Mouse (Mus musculus) G1E-ER4 (cell line): Measurements from ENCODE around the gene Il1rapl1. TPM values are rescaled to one million over a fixed set of nuclear protein-coding genes. Genes with fewer than 3 reads are reported as not detected.

Experiments
- GATA1 ChIP-seq: IDR thresholded peaks from one replicate; pipeline ENCODE4 v1.8.0; 2012; ENCODE audit warnings: low read length, inconsistent platforms
- polyA plus RNA-seq: library from polyadenylated mRNA; stranded (reverse); fragments of >175 nt; gene quantifications from 2 replicates; pipeline ENCODE4 v1.2.3, GENCODE M21; 2012

The Il1rapl1 gene
- polyA plus RNA-seq, 1 experiment = not detected

DNA sequence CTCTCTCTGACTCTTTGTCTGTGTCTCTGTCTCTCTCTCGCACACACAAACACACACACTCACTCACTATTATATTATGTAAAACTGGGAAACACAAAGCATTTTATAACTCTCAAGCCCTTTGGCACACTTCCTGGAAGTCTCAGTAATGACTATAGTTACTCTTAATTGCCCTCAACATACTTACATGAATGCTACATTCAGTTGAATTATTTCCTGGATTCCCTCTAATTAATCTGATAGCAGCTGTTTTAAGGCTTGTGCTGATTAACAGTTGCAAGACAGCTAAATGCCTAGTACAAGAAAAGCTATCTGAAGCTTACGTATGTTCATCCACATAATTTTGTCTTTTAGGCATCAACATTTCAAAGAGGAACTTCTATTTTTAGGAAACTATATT, 261.3 kb downstream of the Il1rapl1 start:
- TF ChIP-seq GATA1 = no peak

DNA sequence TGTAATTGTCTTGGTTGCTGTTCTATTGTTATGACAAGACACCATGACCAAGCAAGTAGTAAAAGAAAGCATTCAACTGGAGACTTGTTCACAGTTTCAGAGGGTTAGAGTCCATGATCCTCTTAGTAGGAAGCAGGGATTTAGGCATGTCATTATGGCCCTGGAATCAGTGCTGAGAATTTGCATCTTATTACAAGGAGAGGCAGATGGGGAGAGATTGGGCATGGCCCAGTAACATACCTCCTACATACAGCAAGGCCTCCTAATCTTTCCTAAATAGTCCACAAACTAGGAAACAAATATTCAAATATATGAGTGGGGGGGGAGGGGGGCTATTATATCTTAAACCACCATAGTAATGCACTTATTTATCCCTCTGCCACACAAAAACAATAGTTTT, 301.6 kb downstream of the Il1rapl1 start:
- TF ChIP-seq GATA1 = no peak

DNA sequence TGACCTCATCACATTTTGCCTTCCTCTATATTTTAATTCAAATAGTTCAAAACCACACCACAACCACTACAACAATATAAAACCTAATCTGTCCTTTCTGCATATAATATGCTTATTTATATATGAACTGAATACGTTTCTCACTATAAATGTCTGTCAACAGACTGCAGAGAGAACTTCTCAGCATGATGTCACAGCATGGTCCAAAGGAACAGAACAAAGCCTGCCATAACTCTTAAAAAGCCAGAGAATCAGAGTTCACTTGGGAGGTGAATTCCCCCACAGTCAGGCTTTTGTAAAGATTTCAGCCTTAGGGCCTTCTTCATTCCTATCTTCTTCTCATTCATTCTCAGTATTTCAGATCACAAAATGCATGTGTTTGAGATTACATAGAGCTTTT, 307.7 kb downstream of the Il1rapl1 start:
- no peak for TF ChIP-seq GATA1

DNA sequence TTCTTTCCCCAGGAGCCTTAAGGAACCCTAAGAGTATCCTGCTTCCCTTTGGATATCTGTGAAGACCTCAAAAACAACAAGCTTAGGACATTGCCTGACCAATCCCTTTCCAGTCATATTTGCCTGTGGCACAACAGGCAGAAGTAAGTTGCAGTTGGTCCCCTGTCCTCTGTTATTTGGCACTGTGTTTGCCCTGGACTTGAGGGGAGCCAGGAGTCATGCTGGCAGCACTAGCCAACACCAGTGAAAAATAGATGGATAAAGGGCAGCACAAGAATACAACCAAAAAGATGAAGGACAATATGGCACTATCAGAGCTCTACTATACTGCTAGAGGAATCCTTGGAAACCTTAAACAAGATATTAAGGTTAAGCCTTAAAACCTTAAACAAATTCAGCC, 322.4 kb downstream of the Il1rapl1 start:
- no peak for TF ChIP-seq GATA1

DNA sequence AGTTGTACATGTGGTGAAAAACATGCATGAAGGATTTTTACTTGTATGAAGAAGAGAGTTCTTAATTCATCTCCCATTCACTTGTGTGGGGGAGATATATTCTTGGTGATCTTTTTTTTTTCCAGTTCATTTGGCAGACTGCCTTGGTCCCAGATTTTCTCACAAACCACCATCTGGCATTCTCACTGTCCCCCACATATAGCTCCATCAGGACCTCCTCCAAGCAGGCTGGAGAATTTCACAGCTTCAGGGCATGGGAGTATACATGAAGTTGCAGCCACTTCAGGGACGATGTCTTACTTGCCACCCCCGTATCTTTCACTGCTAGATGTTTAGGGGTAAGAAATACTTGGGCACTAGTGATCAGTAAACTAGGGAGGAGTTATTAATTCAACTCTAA, 404.9 kb downstream of the Il1rapl1 start:
- TF ChIP-seq GATA1 = no peak

DNA sequence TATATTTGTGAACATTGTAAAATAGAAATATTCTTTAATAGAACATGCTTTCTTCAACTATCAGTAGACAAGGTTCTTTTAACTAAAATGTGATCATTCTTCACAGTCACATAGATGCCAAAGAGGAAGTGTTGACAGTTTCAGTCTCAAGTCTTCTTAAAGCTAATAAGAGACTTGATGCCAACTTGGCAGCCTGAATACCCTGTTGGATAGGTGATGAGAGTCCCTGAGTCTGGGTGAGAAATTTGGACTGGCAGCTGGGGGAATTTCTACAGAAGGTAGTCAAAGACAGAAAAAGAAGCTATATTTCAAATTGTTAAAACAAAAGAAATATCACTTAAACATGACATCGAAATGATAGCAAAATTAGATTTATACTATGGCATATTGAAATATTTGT, 451.6 kb downstream of the Il1rapl1 start:
- TF ChIP-seq GATA1 = no peak

DNA sequence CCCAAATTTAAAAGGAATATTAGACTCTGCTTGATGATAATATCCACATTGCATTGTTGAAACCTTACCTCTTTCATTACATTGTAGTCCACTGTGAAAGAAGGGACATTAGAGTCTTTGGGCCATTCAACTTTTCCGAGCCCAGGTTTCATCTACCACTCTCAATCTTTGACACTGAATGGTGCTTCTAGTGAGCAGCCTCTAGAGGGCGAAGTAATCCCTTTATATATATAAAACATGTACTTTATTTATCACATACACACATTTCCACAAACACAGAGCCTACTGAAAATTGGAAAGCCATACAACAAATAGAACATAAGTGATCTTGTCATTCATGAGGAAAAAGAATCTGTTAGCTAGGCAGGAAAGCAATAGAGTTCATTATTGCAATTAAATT, 459.8 kb downstream of the Il1rapl1 start:
- TF ChIP-seq GATA1 = no peak

DNA sequence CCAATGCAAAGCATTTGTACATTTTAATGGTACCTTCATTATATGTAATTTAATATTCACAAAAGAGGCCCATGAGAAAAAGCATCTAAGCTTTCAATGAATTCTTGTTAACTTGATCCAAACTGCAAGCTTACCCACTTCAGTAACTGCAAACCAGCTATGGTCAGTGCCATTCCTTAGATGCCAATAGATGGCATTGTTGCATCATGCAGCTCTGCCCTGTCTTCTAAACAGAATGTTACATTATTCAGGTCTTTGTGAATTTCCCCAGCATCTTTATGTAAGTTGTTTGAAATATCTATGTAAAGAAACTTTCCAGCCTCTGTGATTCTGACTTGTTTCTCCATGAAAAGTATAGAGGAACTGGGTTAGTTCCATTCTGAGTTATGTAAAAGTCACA, 514.5 kb downstream of the Il1rapl1 start:
- TF ChIP-seq GATA1 = no peak

DNA sequence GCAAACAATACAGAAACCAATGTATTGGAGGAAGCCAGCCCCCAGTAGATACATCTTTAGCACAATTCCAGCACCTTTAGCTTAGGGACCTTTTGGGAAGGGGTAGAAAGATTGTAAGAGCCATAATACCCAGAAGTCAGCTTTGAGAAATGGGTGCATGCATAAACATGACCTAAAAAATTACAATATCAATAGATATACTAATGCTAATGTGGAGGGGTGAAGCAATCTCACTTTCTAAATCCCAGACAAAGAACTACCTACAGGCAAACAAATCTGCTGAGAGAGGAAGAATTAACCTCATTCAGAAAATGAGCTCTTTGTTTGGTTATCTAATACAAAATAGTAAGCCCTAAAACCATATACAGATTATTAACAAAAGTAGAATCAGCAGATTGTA, 607.4 kb downstream of the Il1rapl1 start:
- no peak for TF ChIP-seq GATA1

DNA sequence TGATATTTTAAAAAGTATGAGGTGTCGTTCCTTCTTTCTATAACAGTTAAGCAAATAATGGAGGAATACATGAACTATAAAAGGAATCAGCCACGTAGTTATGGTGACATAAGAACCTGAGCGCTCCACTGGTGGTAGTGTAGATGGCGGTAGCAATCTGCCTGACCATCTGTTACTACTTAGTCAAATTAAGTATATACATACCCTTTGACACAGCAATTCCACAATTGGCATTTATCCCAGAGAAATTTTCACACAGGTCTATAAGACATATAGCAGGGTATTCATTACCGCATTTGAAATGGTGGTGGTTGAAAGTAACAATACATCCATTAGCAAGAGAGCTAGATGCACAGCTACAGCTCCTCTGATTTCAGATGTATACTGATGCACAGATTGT, 612.8 kb downstream of the Il1rapl1 start:
- no peak for TF ChIP-seq GATA1

DNA sequence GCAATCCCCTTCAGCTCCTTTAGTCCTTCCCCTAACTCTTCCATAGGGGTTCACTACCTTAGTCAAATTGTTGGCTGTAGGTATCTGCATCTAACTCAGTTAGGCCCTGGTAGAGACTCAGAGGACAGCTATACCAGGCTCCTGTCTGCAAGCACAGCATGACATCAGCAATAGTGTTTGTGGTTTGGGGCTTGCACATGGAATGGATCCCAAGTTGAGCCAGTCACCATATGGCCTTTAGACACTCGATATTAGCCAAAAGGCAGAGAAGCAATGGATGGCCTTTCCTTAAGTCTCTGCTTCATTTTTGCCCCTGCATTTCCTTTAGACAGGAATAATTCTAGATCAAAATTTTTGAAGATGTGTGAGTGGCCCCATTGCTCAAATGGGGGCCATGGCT, 632.0 kb downstream of the Il1rapl1 start:
- TF ChIP-seq GATA1 = no peak

DNA sequence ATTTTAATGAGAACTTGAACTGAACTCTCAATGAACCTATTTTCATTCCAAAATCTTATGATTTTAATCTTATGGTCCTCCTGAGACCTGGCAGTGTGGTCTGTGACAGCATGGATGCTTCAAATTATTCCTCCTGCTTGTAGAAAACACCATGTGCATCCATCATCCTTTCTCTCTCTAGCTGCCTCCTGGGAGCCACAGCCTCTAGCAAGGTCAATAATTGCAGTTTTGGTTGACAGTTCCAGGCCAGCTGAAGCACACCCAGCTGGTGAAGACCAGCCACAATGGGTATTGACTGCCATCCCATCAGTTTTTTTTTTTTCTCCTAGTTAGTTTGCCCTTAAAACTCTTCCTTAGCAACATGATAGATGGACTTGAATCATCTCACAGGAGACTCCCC, 890.2 kb downstream of the Il1rapl1 start:
- no peak for TF ChIP-seq GATA1

DNA sequence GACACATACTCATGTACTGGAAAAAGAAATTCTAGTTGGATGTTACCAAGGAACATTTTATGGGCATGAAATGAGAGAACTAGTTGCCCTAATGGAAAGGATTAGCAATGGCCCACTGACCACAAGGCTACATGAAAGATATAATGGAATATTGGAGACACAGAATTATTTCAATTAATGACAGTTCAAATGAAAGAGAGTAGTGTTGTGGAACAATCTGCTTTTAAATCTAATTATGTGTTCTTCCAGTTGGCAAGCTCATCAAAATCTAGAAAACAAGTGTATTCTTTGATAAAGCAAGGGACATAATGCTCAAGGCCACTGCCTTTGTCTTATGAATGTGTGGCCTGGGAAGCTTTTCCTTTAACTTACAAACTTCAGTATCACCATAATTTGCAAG, 1113.1 kb downstream of the Il1rapl1 start:
- TF ChIP-seq GATA1 = no peak

DNA sequence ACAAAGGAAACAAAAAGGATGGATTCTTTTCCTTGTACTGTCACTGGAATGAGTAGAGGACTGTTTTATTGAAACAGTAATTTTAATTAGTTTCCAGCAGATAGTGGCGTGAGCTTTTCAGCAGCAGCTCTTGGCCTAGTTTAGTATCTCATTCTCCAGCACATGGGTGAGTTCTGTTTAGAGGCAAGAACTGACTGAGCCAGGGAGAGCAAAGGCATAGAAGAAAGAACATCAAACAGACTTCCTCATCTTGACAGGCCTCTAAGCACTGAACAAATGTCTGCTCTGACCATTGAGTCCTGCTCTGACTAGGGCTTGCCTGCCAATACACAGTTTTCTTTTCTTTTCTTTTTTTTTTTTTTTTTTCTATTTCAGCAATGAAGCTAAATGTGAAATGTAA, 1160.3 kb downstream of the Il1rapl1 start:
- no peak for TF ChIP-seq GATA1

DNA sequence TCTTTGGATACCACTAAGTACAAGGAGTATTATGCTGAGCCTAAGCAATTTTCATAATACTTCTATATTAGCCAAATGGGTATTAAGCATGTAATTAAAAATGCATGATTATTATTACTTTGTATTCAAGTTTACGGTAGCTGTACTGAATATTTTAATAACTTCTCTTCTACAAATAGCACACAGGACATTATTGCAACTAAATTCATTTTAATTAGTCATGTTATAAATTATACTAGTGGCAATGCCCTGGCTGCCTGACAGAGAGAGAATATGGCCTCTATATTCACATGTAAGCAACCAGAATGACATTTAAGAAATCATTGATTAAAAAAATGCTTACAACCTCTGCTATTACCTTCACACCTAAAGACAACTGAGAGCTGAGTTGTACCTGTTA, 1160.8 kb downstream of the Il1rapl1 start:
- TF ChIP-seq GATA1 = no peak

DNA sequence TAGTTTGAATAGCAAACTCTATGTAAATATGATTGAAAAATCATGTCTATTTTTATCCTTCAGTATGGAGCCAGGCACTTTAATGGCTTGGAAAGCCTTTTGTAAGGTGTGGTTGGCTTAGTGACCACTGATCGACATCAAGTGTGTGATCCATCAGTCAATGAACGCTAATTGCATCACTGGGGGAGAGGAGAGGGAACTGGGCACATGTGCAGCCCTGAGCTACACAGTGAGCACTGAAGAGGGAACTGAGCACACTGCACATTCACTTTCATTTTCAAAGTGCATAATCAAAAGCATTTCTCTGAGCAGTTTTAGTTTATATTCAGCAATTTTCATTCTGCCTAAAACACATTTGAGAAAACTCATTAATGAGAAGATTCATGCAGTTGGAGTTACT, 1164.5 kb downstream of the Il1rapl1 start:
- TF ChIP-seq GATA1 = no peak

DNA sequence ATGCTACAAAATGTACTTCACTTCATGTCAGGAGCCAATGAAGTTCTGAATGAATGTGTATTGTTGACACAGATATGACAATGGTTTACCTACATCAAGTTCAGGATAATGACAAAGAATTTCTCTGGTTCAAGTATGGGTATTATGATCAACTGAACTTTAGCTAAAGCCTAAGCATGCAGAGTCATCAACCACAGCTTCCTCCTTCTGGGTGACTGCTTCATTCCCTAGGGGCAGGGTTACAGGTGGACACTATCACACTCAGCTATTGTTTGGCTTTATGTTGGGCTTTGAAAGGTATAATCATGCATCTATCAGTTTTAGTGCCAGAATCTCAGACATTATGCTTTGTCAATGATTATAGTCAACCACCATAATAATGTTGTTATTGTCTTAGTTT, 1166.3 kb downstream of the Il1rapl1 start:
- TF ChIP-seq GATA1 = no peak

DNA sequence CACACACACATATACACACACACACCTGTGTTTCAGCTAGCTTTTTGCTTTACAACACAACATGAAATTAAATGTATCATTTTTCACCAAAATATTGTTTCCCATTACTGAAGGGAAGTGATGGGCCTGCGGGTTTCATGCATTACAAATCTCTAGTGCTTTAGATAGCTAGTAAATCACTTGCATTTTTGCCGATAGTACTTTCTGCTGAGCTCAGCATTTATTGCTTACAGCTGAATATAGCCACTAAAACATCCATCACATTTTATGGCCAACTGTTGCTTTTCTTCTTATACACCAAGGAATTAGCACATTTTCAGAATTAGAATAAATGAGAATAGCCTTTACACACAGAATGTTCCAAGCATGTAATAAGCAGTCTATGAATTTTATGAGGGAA, 1260.6 kb downstream of the Il1rapl1 start:
- no peak for TF ChIP-seq GATA1

DNA sequence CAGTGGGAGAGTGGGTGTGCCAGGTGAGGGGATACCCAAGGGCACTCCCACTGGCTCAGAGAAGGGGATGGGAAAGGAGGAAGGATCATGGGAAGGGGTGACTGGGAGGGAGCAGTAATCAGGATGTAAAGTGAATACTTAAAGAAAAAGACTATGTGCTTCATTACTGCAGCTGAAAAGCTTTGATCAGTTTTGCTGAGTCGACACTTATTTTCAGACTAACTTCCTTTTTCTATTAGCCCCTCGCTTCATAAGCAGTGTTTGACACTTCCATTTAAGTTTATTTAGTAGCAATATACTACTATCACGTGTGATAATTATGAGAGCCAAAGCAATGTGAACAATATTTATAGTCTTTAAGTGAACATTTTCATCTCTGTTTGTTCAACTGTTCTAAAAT, 1307.2 kb downstream of the Il1rapl1 start:
- TF ChIP-seq GATA1 = no peak

DNA sequence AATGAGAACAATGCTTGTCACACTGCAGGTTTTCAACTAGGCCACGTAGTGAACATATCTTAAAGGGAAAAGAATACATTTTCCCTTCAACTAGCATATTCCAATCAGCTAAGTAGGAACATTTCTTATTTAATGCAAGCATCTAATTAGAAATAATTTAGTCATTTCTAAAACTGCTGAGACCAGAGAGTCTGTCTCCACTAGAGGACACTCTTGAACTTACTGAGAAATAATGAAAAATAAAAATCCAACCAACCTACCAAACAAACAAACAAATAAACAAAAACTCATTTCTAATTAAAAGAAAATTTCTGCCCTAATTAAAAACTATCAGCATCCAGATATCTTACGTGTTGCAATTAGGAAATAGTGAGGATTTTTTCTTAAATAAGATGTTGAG, 1312.7 kb downstream of the Il1rapl1 start:
- TF ChIP-seq GATA1 = no peak
